Mouse (Mus musculus): Measurements from ENCODE around the gene Pcsk4.
A peak's percentile ranks its signal among the peaks of the same experiment; 100 is the strongest.

GRCm38 (mm10) chr10:80348244-80348781 lies 19.0 kb upstream of the Pcsk4 start, which contains the start of gene Adamtsl5:
- TF ChIP-seq CTCF (IDR thresholded peaks at IDR 0.05; ENCODE audit: insufficient read depth, low read depth, low read length) (peak; percentile 67), POLR2A (IDR thresholded peaks at IDR 0.05; ENCODE audit: insufficient read depth, low read depth, low read length) (no peak)
